Mouse (Mus musculus) CD4-positive helper T cell, adult 2 months (primary cell): Measurements from ENCODE around the gene Mthfsl.
"Not testable (repeated sequence)": the region's sequence is repeated elsewhere in the genome, so short reads cannot be mapped to it uniquely, and the experiment has no call there.

Experiments
- DNase-seq: peaks from one replicate; pipeline ENCODE4 v3.0.0-alpha.2; 2012; ENCODE audit warnings: low read depth, missing footprints, low spot score

The Mthfsl gene

DNA sequence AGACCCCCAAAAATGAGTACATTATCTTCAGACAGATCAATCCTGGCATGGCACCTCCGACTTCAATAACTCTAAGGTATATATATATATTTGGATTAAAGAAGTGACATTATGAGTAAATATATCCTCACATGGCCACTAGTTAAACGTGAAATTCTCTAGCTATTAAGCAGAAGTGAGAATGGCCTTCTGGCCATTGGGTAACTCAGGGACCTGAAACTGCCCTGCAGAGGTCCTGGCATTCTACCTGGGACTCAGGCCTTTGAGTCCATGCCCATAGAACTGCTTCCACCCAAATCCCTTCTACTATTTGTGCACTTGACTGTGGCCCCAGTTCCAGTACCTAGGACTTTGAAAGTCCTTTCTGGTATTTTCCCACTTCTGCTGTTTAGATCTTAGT lies 28.8 kb downstream of the Mthfsl start:
- DNase-seq, result not testable (repeated sequence)

DNA sequence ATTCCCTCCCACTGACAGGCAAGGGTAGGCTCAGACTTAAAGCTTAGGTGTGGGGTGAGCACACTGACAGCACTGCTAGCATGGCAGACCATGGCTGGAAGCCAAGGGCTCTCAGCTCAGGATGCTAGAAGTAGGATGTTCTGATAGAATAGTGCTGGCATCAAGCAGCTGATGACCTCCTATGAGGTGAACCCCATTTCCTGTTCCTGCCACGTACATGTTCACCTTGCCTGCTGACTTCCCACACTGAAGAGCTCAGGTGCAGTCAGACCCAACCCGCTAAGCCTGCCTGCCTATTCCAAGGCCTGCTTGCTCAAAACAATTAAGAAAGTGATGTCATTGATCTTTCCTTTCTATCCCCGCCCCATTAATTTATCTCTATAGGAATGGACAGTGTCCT lies 30.6 kb downstream of the Mthfsl start:
- not testable (repeated sequence) for DNase-seq

DNA sequence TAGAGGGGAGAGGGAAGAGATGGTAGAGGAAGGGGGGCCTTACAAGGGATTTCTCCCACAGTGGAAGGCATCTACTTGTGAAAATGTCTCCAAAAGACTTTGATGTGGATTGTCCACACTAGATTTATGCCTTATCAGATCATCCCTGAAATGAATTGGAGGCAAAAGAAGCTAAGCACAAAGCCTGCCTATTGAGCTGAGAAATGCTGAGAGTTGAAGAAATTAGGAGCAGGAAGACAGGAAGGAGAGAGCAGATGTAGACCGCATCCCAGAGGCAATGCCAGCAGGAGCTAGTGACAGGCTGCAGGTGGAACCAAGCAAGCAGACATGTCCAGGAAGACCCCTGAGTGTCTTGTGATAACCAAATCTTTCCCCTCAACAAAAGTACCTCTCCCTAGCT lies 33.4 kb downstream of the Mthfsl start:
- not testable (repeated sequence) for DNase-seq

DNA sequence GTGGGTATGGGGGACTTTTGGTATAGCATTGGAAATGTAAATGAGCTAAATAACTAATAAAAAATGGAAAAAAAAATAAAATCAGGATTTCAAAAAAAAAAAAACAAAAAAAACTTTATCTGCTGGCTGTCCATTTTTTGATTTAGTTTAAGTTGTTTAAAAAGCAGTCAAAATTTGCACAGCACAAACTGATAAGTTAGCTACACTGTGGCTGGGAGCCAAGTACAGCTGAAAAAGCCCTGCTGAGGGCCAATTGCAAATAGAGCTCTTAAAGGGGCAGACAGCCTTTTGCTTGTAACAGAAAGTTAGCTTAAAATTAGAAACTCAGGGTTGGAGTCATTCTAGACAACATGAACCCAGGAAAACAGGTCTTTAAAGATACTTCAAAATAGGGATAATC lies 61.8 kb downstream of the Mthfsl start:
- DNase-seq, result not testable (repeated sequence)

DNA sequence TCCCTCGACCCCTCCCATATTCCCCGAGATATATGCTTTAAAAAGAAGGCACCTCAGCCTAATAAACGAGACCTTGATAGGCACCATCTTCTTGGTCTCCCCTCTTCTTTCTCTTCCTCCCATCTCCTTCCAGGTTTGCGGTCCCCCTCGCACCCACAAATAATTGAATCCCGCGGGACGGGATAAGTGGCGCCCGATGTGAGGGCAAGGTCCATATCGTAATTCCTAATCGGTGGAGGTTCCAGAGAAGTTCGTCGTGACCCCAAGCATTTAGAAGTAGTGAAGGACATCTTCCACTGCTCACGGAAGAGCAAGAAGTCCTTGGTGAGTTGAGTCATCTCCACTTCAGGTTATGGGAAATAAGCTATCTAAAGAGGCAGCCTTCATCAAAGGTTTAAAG lies 69.4 kb downstream of the Mthfsl start:
- not testable (repeated sequence) for DNase-seq
